Mouse (Mus musculus) hindbrain, embryonic 12.5 days (tissue): ENCODE measurements around the gene Zfp992. TPM values are rescaled to one million over a fixed set of nuclear protein-coding genes. Genes with fewer than 3 reads are reported as not detected.
"Not testable (repeated sequence)": the region's sequence is repeated elsewhere in the genome, so short reads cannot be mapped to it uniquely, and the experiment has no call there.

Experiments used
- ATAC-seq: fragments of 200-750 bp; cut with Nextera tagmentation; 2 replicates; pipeline ENCODE4 v1.8.0; 2017; ENCODE audit warnings: moderate TSS enrichment; ENCODE audit not compliant: low FRiP score
- H3K27ac ChIP-seq: fragments of 300-500 bp; sonication (generic); 2 replicates; pipeline ENCODE4 v1.5.1; 2016; ENCODE audit warnings: mild to moderate bottlenecking
- H3K27me3 ChIP-seq: fragments of 300-500 bp; sonication (generic); 2 replicates; pipeline ENCODE4 v1.6.1; 2016; ENCODE audit warnings: mild to moderate bottlenecking
- H3K36me3 ChIP-seq: fragments of 300-500 bp; sonication (generic); 2 replicates; pipeline ENCODE4 v1.6.1; 2016; ENCODE audit warnings: mild to moderate bottlenecking
- H3K4me1 ChIP-seq: fragments of 300-500 bp; sonication (generic); 2 replicates; pipeline ENCODE4 v1.6.1; 2016
- H3K4me2 ChIP-seq: fragments of 300-500 bp; sonication (generic); replicated peaks from 2 replicates; pipeline ENCODE4 v1.6.1; 2016; ENCODE audit warnings: mild to moderate bottlenecking
- H3K4me3 ChIP-seq: fragments of 300-500 bp; sonication (generic); 2 replicates; pipeline ENCODE4 v1.5.1; 2016; ENCODE audit warnings: mild to moderate bottlenecking
- H3K9ac ChIP-seq: fragments of 300-500 bp; sonication (generic); 2 replicates; pipeline ENCODE4 v1.6.1; 2016; ENCODE audit warnings: mild to moderate bottlenecking, moderate library complexity
- H3K9me3 ChIP-seq: fragments of 300-500 bp; sonication (generic); replicated peaks from 2 replicates; pipeline ENCODE4 v1.6.1; 2016; ENCODE audit warnings: mild to moderate bottlenecking
- WGBS: fragments of 180-500 bp; shearing (Covaris S2); methylation state at CpG from one replicate; pipeline ENCODE4 v1.1.7; 2016; 5-methylcytosine and 5-hydroxymethylcytosine counted together
- polyA plus RNA-seq: library from polyadenylated mRNA; unstranded; fragments of >200 nt; fragmentation: Nextera tagmentation; extraction: Ambion mirVana; gene quantifications from 2 replicates; pipeline ENCODE4 v1.2.1, GENCODE M21; 2016

The Zfp992 gene
- polyA plus RNA-seq, 1 experiment from 2014 or later: 3.1 TPM

- Histone ChIP-seq H3K4me3 (no peak overlapping the region), H3K9ac (no peak overlapping the region), H3K4me2 (no peak overlapping the region), H3K9me3 (peaks cover 65% of the 10 kb centered on the region), H3K27ac (no peak overlapping the region), H3K36me3 (no peaks in the 10 kb centered on the region), H3K4me1 (no peaks in the 10 kb centered on the region), H3K27me3 (no peaks in the 10 kb centered on the region)
- peak; percentile 41 for ATAC-seq
- 93% methylated on average over 7 of the region's 7 CpGs for WGBS
Observed at GRCm38 (mm10) chr4:146455321-146455721, 6.5 kb downstream of the Zfp992 start.

GRCm38 (mm10) chr4:146456061-146456726 lies 7.4 kb downstream of the Zfp992 start:
- peak; percentile 7; the same call in 1 of the 2 replicates for ATAC-seq
- peaks cover 69% of the 10 kb centered on the region for H3K9me3 ChIP-seq

DNA sequence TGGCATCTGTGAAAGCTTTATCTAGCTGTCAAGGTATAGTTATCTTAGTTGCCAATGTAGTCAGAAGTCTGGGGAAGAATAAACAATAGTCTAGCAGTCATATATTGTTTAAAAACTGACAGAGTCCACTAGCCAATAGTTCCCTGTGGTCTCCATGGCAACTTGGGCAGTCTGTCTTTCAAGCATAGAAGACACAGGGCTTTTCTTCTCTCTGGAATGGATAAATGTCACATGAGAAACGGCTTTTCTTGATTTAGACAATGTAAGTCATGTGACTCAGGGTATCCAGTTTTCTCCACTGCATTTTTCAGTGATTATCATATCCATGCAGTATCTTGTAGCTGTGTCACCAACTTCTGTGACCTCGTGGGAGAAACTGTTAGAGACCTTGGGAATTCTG lies 8.3 kb downstream of the Zfp992 start:
- Histone ChIP-seq H3K4me2 (no peak overlapping the region), H3K9me3 (peaks cover 69% of the 10 kb centered on the region), H3K9ac (no peak overlapping the region), H3K4me1 (no peaks in the 10 kb centered on the region), H3K4me3 (no peak overlapping the region), H3K27ac (no peak overlapping the region), H3K27me3 (no peaks in the 10 kb centered on the region), H3K36me3 (no peaks in the 10 kb centered on the region)
- 64% methylated on average over 2 of the region's 2 CpGs for WGBS
- peak; percentile 3; the same call in 1 of the 2 replicates for ATAC-seq

More at GRCm38 (mm10) chr4:146456061-146456726, 7.4 kb downstream of the Zfp992 start:
- no peaks in the 10 kb centered on the region for H3K27me3 ChIP-seq
- no peak overlapping the region for H3K4me3 ChIP-seq
- 74% methylated on average over 4 of the region's 4 CpGs for WGBS
- H3K9ac ChIP-seq: no peak overlapping the region
- H3K36me3 ChIP-seq: no peaks in the 10 kb centered on the region
- H3K27ac ChIP-seq: no peak overlapping the region
- H3K4me2 ChIP-seq: no peak overlapping the region
- H3K4me1 ChIP-seq: no peaks in the 10 kb centered on the region

- Histone ChIP-seq H3K27ac (no peak overlapping the region), H3K27me3 (no peaks in the 10 kb centered on the region), H3K4me3 (no peak overlapping the region), H3K36me3 (no peaks in the 10 kb centered on the region), H3K4me1 (no peaks in the 10 kb centered on the region), H3K9ac (no peak overlapping the region), H3K9me3 (peaks cover 65% of the 10 kb centered on the region), H3K4me2 (no peak overlapping the region)
- 76% methylated on average over 1 of the region's 1 CpGs for WGBS
- ATAC-seq: peak; percentile 18
Observed at GRCm38 (mm10) chr4:146457720-146458119, 8.9 kb downstream of the Zfp992 start.

GRCm38 (mm10) chr4:146459822-146460221 lies 11.0 kb downstream of the Zfp992 start:
- not testable (repeated sequence) for H3K4me3 ChIP-seq, H3K9ac ChIP-seq, H3K27ac ChIP-seq, ATAC-seq, H3K4me1 ChIP-seq, H3K36me3 ChIP-seq, H3K4me2 ChIP-seq, H3K27me3 ChIP-seq
- 81% methylated on average over 5 of the region's 5 CpGs for WGBS
- H3K9me3 ChIP-seq: peaks cover 60% of the 10 kb centered on the region

GRCm38 (mm10) chr4:146460685-146461084 lies 11.9 kb downstream of the Zfp992 start:
- not testable (repeated sequence) for H3K4me1 ChIP-seq, H3K4me2 ChIP-seq, H3K36me3 ChIP-seq, ATAC-seq, H3K27me3 ChIP-seq, H3K9ac ChIP-seq, H3K27ac ChIP-seq, H3K4me3 ChIP-seq
- WGBS: 82% methylated on average over 5 of the region's 5 CpGs
- peaks cover 57% of the 10 kb centered on the region for H3K9me3 ChIP-seq

DNA sequence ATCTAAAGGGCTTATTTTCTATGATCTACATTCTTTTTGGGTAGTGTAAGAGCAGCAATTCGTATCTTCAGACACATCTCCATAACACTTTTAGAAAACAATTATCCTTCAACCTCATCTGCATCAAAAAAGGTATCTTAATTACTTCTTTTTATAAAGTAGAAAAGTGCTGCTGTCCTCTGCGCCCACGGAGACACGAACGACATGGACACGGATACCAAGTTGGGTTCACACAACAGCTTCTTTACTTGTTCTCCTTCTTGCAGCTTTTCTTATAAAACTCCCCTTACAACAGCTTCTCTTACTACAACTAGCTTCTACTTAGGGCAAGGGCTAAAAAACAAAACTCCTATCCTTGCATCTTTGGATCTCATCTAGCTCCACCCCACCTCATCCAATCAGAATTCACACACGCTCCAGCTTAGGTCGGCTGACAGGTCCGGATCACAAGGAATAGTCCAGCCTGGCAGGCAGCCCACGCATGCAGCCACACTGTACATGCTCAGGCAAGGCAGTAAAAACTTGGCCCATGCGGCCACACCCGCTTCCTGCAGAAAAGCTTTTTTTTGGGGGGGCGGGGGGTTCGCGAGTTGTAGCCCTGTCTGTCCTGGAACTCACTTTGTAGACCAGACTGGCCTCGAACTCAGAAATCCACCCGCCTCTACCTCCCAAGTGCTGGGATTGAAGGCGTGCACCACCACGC lies 15.0 kb downstream of the Zfp992 start:
- ATAC-seq: peak; percentile 41; the same call in 1 of the 2 replicates
- H3K4me1 ChIP-seq, H3K4me2 ChIP-seq, H3K27me3 ChIP-seq, H3K36me3 ChIP-seq, H3K4me3 ChIP-seq, H3K9ac ChIP-seq, H3K27ac ChIP-seq: not testable (repeated sequence)
- WGBS: 89% methylated on average over 19 of the region's 19 CpGs
- H3K9me3 ChIP-seq: peaks cover 27% of the 10 kb centered on the region

DNA sequence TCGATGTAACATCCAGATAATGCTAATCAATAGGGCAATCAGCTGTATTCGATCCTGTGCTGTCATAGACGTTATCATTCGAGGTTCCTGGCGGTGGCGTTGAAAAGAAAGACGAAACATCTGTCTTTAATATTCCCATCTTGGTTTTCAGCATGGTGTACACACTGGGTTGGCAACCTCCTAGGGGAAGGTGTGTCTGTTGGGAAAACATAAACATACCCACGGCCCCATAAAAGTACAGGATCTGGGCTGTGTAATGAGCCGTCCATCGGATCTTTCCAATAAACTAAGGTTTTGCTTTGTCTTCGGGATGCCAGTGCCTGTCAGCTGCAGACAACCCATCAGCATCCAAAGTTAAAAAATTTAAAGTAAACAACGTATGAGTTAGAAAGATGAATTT lies 21.2 kb downstream of the Zfp992 start:
- 93% methylated on average over 10 of the region's 12 CpGs for WGBS
- peak; percentile 21; the same call in 1 of the 2 replicates for ATAC-seq
- not testable (repeated sequence) for H3K4me1 ChIP-seq, H3K4me2 ChIP-seq, H3K9ac ChIP-seq, H3K36me3 ChIP-seq, H3K27me3 ChIP-seq, H3K4me3 ChIP-seq, H3K27ac ChIP-seq
- H3K9me3 ChIP-seq: peaks cover 15% of the 10 kb centered on the region

DNA sequence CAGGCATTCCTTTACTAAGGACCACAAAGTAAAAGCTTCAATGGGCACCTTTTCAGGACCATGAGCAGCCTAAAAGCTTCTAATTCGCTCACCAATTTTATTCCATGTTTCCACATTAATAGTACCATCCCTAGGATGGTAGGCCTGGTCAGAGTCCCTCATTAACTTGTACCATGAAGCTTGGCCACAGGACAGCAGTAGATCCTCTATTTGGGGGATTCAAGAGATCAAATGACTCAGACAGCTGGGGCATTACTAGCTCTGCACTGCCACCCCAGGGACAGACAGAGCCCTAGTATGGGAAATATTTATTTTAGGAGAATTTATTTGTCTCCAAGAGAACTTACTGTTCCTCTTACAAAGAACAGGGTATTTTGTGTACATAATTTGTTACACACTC lies 25.4 kb downstream of the Zfp992 start:
- not testable (repeated sequence) for H3K4me2 ChIP-seq, H3K27ac ChIP-seq, H3K4me1 ChIP-seq, H3K9ac ChIP-seq, H3K4me3 ChIP-seq, H3K36me3 ChIP-seq, H3K27me3 ChIP-seq
- no CpG with 5 or more reads among the region's 1 CpGs for WGBS
- peaks cover 40% of the 10 kb centered on the region for H3K9me3 ChIP-seq
- ATAC-seq: peak; percentile 26; the same call in 1 of the 2 replicates

GRCm38 (mm10) chr4:146474716-146475676 lies 26.2 kb downstream of the Zfp992 start:
- H3K27me3 ChIP-seq, H3K4me1 ChIP-seq, H3K27ac ChIP-seq, H3K36me3 ChIP-seq, H3K4me2 ChIP-seq, H3K9ac ChIP-seq, H3K4me3 ChIP-seq: not testable (repeated sequence)
- ATAC-seq: peak; percentile 80
- 59% methylated on average over 75 of the region's 94 CpGs for WGBS
- H3K9me3 ChIP-seq: peaks cover 38% of the 10 kb centered on the region

DNA sequence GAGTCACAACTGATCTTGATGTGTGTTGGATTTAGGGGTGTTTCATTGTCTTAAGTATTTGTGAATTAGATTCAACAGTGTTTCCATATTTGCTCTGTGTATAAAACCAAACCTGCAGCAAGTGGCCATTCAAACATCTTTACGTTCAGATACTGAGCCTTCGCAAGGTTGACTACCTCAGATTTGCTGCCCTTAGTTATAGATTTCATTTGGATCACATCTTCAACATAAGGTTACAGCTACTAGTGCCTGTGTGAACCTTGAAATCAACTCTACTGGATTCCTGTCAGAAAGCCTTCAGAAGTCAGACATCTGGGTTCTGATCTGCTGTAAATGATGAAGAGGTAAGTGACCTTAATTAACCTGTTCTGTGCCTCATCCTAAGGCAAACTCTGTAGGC lies 27.4 kb downstream of the Zfp992 start:
- not testable (repeated sequence) for H3K36me3 ChIP-seq, H3K9ac ChIP-seq, H3K4me3 ChIP-seq, H3K4me1 ChIP-seq, ATAC-seq, H3K27me3 ChIP-seq, H3K27ac ChIP-seq, H3K4me2 ChIP-seq
- peaks cover 49% of the 10 kb centered on the region for H3K9me3 ChIP-seq
- 94% methylated on average over 2 of the region's 2 CpGs for WGBS

GRCm38 (mm10) chr4:146476959-146477358 lies 28.1 kb downstream of the Zfp992 start:
- H3K27ac ChIP-seq, H3K4me1 ChIP-seq, H3K27me3 ChIP-seq, H3K36me3 ChIP-seq, H3K9ac ChIP-seq, H3K4me2 ChIP-seq, H3K4me3 ChIP-seq, ATAC-seq: not testable (repeated sequence)
- 82% methylated on average over 3 of the region's 3 CpGs for WGBS
- peaks cover 53% of the 10 kb centered on the region for H3K9me3 ChIP-seq
